Mouse (Mus musculus) ES-E14 (cell line): Measurements from ENCODE around the gene Sox5. TPM values are rescaled to one million over a fixed set of nuclear protein-coding genes. Genes with fewer than 3 reads are reported as not detected.

Source experiments
- DNase-seq: peaks from one replicate; pipeline ENCODE4 v3.0.0-alpha.2; 2013; ENCODE audit warnings: low read depth, low spot score
- H3K27ac ChIP-seq: 2 replicates; pipeline ENCODE4 v1.5.1; 2012; ENCODE audit warnings: low read depth, mild to moderate bottlenecking, low read length, moderate library complexity, mixed read lengths; ENCODE audit not compliant: poor library complexity, insufficient read depth, severe bottlenecking
- H3K36me3 ChIP-seq: 2 replicates; pipeline ENCODE4 v1.6.1; 2012; ENCODE audit warnings: mild to moderate bottlenecking, low read length, moderate library complexity, mixed read lengths; ENCODE audit not compliant: control insufficient read depth, poor library complexity, insufficient read depth, severe bottlenecking
- H3K4me1 ChIP-seq, 2 experiments: fragments of 150-350 bp in 1 of 2; sonication (generic) in 1 of 2; 2 replicates each; pipeline ENCODE4 v1.6.1; 2012; ENCODE audit warnings: low read length in 2 of 2, mild to moderate bottlenecking in 1 of 2, mixed read lengths in 1 of 2; ENCODE audit not compliant: control insufficient read depth in 2 of 2, insufficient read depth in 2 of 2, poor library complexity in 1 of 2
- H3K4me3 ChIP-seq, 2 experiments: fragments of 150-350 bp in 1 of 2; sonication (generic) in 1 of 2; 2 replicates each; pipeline ENCODE4 v1.5.1; 2012; ENCODE audit warnings: low read length in 2 of 2, low read depth in 1 of 2, mild to moderate bottlenecking in 1 of 2, mixed read lengths in 1 of 2; ENCODE audit not compliant: insufficient read depth in 1 of 2, poor library complexity in 1 of 2, severe bottlenecking in 1 of 2
- H3K9ac ChIP-seq: 2 replicates; pipeline ENCODE4 v1.6.1; 2012; ENCODE audit warnings: low read depth, mild to moderate bottlenecking, low read length, mixed read lengths; ENCODE audit not compliant: poor library complexity, insufficient read depth, severe bottlenecking
- H3K9me3 ChIP-seq: fragments of 150-350 bp; sonication (generic); 2 replicates; pipeline ENCODE4 v1.6.1; 2012; ENCODE audit warnings: low read depth, mild to moderate bottlenecking, low read length; ENCODE audit not compliant: control insufficient read depth, insufficient read depth
- CHD2 ChIP-seq: IDR thresholded peaks from 2 replicates; pipeline ENCODE4 v1.6.1; 2014; ENCODE audit warnings: mild to moderate bottlenecking, low read depth, low read length, inconsistent platforms
- HCFC1 ChIP-seq: IDR thresholded peaks from 2 replicates; pipeline ENCODE4 v1.6.1; 2012; ENCODE audit warnings: low read length, inconsistent platforms, borderline replicate concordance; ENCODE audit not compliant: insufficient read depth
- MAFK ChIP-seq: IDR thresholded peaks from 2 replicates; pipeline ENCODE4 v1.6.1; 2014; ENCODE audit warnings: mild to moderate bottlenecking, low read depth, low read length, inconsistent platforms; ENCODE audit not compliant: insufficient read depth
- ZC3H11A ChIP-seq: IDR thresholded peaks from 2 replicates; pipeline ENCODE4 v1.6.1; 2012; ENCODE audit warnings: low read depth, mild to moderate bottlenecking, inconsistent platforms, low read length, borderline replicate concordance
- ZNF384 ChIP-seq: IDR thresholded peaks from 2 replicates; pipeline ENCODE4 v1.6.1; 2012; ENCODE audit warnings: low read depth, low read length, inconsistent platforms
- in situ Hi-C, 2 experiments: fragments of 600-800 bp; cut with MboI; formaldehyde crosslinking; loops; one replicate each; pipeline ENCODE4 v1.15.1; 2025; ENCODE audit warnings: low sequenced_read_pairs in 2 of 2, inconsistent platforms in 1 of 2; ENCODE audit not compliant: unreplicated experiment in 2 of 2
- total RNA-seq: library from RNA; depleted of rRNA; stranded (reverse); fragments of 300-350 nt; gene quantifications from 2 replicates; pipeline ENCODE4 v1.2.3, GENCODE M21; 2012

Sox5 gene
- total RNA-seq, 1 experiment, result 0.36 TPM

- no peak overlapping the region for H3K27ac ChIP-seq
- in situ Hi-C loops, result no loop called here
- no peak for DNase-seq
- no peak overlapping the region for H3K9ac ChIP-seq
- H3K9me3 ChIP-seq, result no peaks in the 10 kb centered on the region
- H3K4me1 ChIP-seq, result no peaks in the 10 kb centered on the region
- H3K4me3 ChIP-seq, result no peak overlapping the region
- H3K36me3 ChIP-seq, result no peaks in the 10 kb centered on the region
- no peak for TF ChIP-seq MAFK
- TF ChIP-seq ZNF384, result no peak
These were observed 733.4 kb downstream of the Sox5 start for GRCm38 (mm10) chr6:144048201-144048924.

DNA sequence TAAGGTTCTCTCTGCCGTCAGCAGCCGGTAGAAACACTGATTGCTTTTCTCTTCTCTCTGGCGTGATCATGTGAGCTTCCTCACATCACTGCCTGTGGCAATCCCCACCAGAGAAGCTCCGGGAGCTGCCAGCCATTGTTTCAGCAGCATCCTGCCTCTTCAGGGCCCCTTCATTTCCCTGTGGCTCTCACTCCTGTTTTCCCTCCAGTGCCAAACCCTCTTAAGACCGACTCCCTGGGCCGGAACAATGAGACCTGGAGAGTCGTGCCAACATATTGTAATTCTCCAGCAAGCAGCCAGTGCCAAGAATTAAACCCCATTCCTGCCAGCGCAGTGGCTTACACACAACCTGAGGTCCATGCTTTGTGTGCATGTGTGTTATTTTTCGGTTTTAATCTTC is 736.3 kb downstream of the Sox5 start:
- in situ Hi-C loops, result no loop called here
- no peak for DNase-seq
- no peak for TF ChIP-seq HCFC1
- no peak for TF ChIP-seq ZNF384
- no peak for TF ChIP-seq ZC3H11A
- TF ChIP-seq MAFK, result no peak
- TF ChIP-seq CHD2, result no peak
- Histone ChIP-seq H3K9me3 (no peaks in the 10 kb centered on the region), H3K4me3 (no peak overlapping the region), H3K36me3 (no peaks in the 10 kb centered on the region), H3K27ac (no peak overlapping the region), H3K9ac (no peak overlapping the region), H3K4me1 (no peaks in the 10 kb centered on the region)

DNA sequence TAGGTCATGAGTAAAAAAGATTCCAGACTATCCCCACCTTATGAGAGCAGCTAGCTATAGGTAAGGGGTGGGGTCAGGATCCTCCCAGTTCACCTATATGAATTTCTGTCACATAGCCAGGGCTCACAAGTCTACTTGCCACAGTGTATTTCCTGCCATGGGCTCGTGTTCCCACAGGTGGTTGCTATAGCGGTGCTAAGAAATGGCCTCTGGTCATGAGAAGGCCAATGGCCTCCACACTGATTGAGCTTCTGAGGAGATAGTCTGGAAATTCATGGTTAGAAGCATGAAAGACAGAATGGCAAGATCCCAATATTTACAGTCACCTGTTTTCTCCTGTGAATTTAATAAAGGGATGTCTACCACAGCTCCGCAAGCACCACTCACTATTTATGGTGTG is 737.4 kb downstream of the Sox5 start:
- no peaks in the 10 kb centered on the region for H3K36me3 ChIP-seq
- in situ Hi-C loops, result no loop called here
- no peak overlapping the region for H3K9ac ChIP-seq
- H3K4me1 ChIP-seq, result no peaks in the 10 kb centered on the region
- no peak overlapping the region for H3K27ac ChIP-seq
- TF ChIP-seq ZNF384 (no peak), CHD2 (no peak), ZC3H11A (no peak), MAFK (no peak), HCFC1 (no peak)
- no peak for DNase-seq
- H3K9me3 ChIP-seq, result no peaks in the 10 kb centered on the region
- H3K4me3 ChIP-seq, result no peak overlapping the region

- Histone ChIP-seq H3K27ac (no peak overlapping the region), H3K36me3 (no peaks in the 10 kb centered on the region), H3K9me3 (no peaks in the 10 kb centered on the region), H3K4me3 (no peak overlapping the region), H3K4me1 (no peaks in the 10 kb centered on the region), H3K9ac (no peak overlapping the region)
- no peak for DNase-seq
- in situ Hi-C loops, result no loop called here
- TF ChIP-seq CHD2 (no peak), MAFK (no peak), ZC3H11A (no peak), HCFC1 (no peak), ZNF384 (no peak)
These were observed 738.8 kb downstream of the Sox5 start for GRCm38 (mm10) chr6:144042936-144043335.

- in situ Hi-C loops, result no loop called here
- Histone ChIP-seq H3K27ac (no peak overlapping the region), H3K9me3 (no peaks in the 10 kb centered on the region)
These were observed 739.8 kb downstream of the Sox5 start for GRCm38 (mm10) chr6:144041941-144042340.

More at GRCm38 (mm10) chr6:144041941-144042340, 739.8 kb downstream of the Sox5 start:
- no peak for DNase-seq
- TF ChIP-seq CHD2, result no peak
- no peak for TF ChIP-seq ZC3H11A
- no peak for TF ChIP-seq HCFC1
- no peak for TF ChIP-seq MAFK
- TF ChIP-seq ZNF384, result no peak
- no peaks in the 10 kb centered on the region for H3K4me1 ChIP-seq
- no peaks in the 10 kb centered on the region for H3K36me3 ChIP-seq
- no peak overlapping the region for H3K9ac ChIP-seq
- no peak overlapping the region for H3K4me3 ChIP-seq
